Mouse (Mus musculus) hindbrain, embryonic 15.5 days (tissue): ENCODE data around the gene Fdps. TPM values are rescaled to one million over a fixed set of nuclear protein-coding genes. Genes with fewer than 3 reads are reported as not detected.
A peak's percentile ranks its signal among the peaks of the same experiment; 100 is the strongest.

ENCODE experiments used
- ATAC-seq: fragments of 200-750 bp; cut with Nextera tagmentation; 2 replicates; pipeline ENCODE4 v1.8.0; 2017; ENCODE audit warnings: low read depth, moderate number of reproducible peaks, moderate TSS enrichment; ENCODE audit not compliant: low FRiP score
- H3K27ac ChIP-seq: fragments of 300-500 bp; sonication (generic); replicated peaks from 2 replicates; pipeline ENCODE4 v1.5.1; 2015; ENCODE audit warnings: mild to moderate bottlenecking, inconsistent platforms
- H3K27me3 ChIP-seq: fragments of 300-500 bp; sonication (generic); 2 replicates; pipeline ENCODE4 v1.6.1; 2015; ENCODE audit warnings: control low read depth, inconsistent platforms
- H3K36me3 ChIP-seq: fragments of 300-500 bp; sonication (generic); 2 replicates; pipeline ENCODE4 v1.6.1; 2015; ENCODE audit warnings: control low read depth, inconsistent platforms
- H3K4me1 ChIP-seq: fragments of 300-500 bp; sonication (generic); replicated peaks from 2 replicates; pipeline ENCODE4 v1.6.1; 2015; ENCODE audit warnings: control low read depth, inconsistent platforms
- H3K4me2 ChIP-seq: fragments of 300-500 bp; sonication (generic); 2 replicates; pipeline ENCODE4 v1.6.1; 2015; ENCODE audit warnings: moderate library complexity, mild to moderate bottlenecking, inconsistent platforms
- H3K4me3 ChIP-seq: fragments of 300-500 bp; sonication (generic); 2 replicates; pipeline ENCODE4 v1.5.1; 2015; ENCODE audit warnings: mild to moderate bottlenecking, inconsistent platforms
- H3K9ac ChIP-seq: fragments of 300-500 bp; sonication (generic); 2 replicates; pipeline ENCODE4 v1.6.1; 2015; ENCODE audit warnings: inconsistent platforms
- H3K9me3 ChIP-seq: fragments of 300-500 bp; sonication (generic); 2 replicates; pipeline ENCODE4 v1.6.1; 2016; ENCODE audit warnings: control low read depth, inconsistent platforms
- WGBS: fragments of 180-500 bp; shearing (Covaris S2); methylation state at CpG from one replicate; pipeline ENCODE4 v1.1.7; 2015; 5-methylcytosine and 5-hydroxymethylcytosine counted together
- polyA plus RNA-seq: library from polyadenylated mRNA; unstranded; fragments of >200 nt; fragmentation: Nextera tagmentation; extraction: Ambion mirVana; gene quantifications from 2 replicates; pipeline ENCODE4 v1.2.1, GENCODE M21; 2015

The Fdps gene
- 465 and 483 TPM in 2 replicates for polyA plus RNA-seq

- no peaks in the 10 kb centered on the region for H3K27me3 ChIP-seq
- ATAC-seq, result peak; percentile 99
- peak within 1 kb of the TSS; percentile 59 for H3K9ac ChIP-seq
- peaks cover 12% of the 10 kb centered on the region for H3K36me3 ChIP-seq
- peak within 1 kb of the TSS; percentile 56 for H3K4me3 ChIP-seq
- WGBS, result under 1% methylated on average over 26 of the region's 26 CpGs
- no peaks in the 10 kb centered on the region for H3K9me3 ChIP-seq
- H3K27ac ChIP-seq, result peak within 1 kb of the TSS; percentile 86
- peaks cover 39% of the 10 kb centered on the region for H3K4me1 ChIP-seq
- peak within 1 kb of the TSS; percentile 91 for H3K4me2 ChIP-seq
Measured at GRCm38 (mm10) chr3:89101812-89102494, at the start of gene Fdps. TSS of gene Fdps (minus strand) at chr3:89101959.

GRCm38 (mm10) chr3:89148567-89148966, 46.8 kb upstream of the Fdps start:
- peaks cover 11% of the 10 kb centered on the region; the same call in 1 of the 2 replicates for H3K36me3 ChIP-seq
- no peak overlapping the region for H3K4me3 ChIP-seq

GRCm38 (mm10) chr3:89147979-89148311, 46.2 kb upstream of the Fdps start:
- 16% methylated on average over 15 of the region's 15 CpGs for WGBS
- Histone ChIP-seq H3K9me3 (no peaks in the 10 kb centered on the region), H3K27me3 (0 out of 2 replicates have a peak, but pooled peaks cover 3% of the 10 kb centered on the region), H3K27ac (no peak overlapping the region), H3K4me2 (no peak overlapping the region), H3K9ac (no peak overlapping the region), H3K4me3 (no peak overlapping the region), H3K36me3 (peaks cover 11% of the 10 kb centered on the region; the same call in 1 of the 2 replicates), H3K4me1 (no peaks in the 10 kb centered on the region)
- ATAC-seq, result no peak

More at GRCm38 (mm10) chr3:89148567-89148966, 46.8 kb upstream of the Fdps start:
- 0 out of 2 replicates have a peak, but pooled peaks cover 3% of the 10 kb centered on the region for H3K27me3 ChIP-seq
- no peak for ATAC-seq
- no peaks in the 10 kb centered on the region for H3K4me1 ChIP-seq
- no peak overlapping the region for H3K4me2 ChIP-seq
- H3K27ac ChIP-seq, result no peak overlapping the region
- no peak overlapping the region for H3K9ac ChIP-seq
- no peaks in the 10 kb centered on the region for H3K9me3 ChIP-seq
- 71% methylated on average over 14 of the region's 14 CpGs for WGBS

DNA sequence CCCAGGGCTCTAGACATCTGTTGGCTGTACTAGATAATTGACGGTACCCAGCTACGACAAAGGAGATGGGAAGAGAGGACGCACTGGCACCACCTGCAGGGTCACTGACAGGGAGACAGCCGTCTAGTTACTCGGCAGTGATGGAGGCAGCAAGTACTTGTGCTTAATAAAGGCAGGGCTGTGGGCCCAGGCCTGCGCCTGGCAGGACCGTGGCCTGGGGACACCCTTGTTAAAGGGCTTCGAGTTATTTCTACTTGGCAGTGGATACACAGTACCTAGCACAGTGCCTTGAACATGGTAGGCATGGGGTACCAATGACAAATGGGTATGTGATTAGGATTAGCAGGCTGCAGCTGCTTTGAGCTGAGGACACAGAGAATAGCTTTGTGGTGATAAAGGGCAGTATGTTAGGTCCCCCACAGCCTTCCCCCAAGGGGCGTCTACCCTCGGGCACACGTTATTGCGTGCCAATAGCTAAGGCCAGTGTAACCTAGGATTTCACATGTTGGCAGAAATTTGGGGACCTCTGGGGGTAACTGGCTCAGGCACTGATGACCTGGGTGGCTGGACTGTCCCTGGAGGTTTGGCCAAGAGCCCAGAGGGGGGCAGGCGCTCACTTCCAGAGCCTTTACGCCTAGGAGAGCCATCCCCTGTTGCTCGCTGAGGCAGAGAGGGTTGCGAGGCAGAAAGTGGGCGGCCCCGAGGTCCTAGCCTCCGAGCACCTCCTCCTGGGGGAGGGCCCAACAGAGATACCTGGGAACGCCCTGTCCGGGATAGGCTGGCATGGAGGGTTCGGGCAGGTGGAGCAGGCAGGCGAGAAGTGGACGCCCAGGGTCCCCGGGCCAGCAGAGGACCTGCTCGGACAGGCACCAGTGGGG, 45.6 kb upstream of the Fdps start:
- no peaks in the 10 kb centered on the region for H3K4me1 ChIP-seq
- 0 out of 2 replicates have a peak, but pooled peaks cover 3% of the 10 kb centered on the region for H3K27me3 ChIP-seq
- WGBS, result 25% methylated on average over 26 of the region's 26 CpGs
- H3K36me3 ChIP-seq, result peaks cover 11% of the 10 kb centered on the region; the same call in 1 of the 2 replicates
- no peak overlapping the region for H3K4me3 ChIP-seq
- 0 out of 2 replicates have a peak, but pooled peaks have one; percentile 13 for ATAC-seq
- H3K4me2 ChIP-seq, result no peak overlapping the region
- no peaks in the 10 kb centered on the region for H3K9me3 ChIP-seq
- no peak overlapping the region for H3K27ac ChIP-seq
- no peak overlapping the region for H3K9ac ChIP-seq

- Histone ChIP-seq H3K9ac (no peak overlapping the region), H3K27ac (no peak overlapping the region), H3K4me3 (no peak overlapping the region), H3K9me3 (no peaks in the 10 kb centered on the region), H3K4me2 (no peak overlapping the region), H3K36me3 (peaks cover 7% of the 10 kb centered on the region; the same call in 1 of the 2 replicates), H3K4me1 (no peaks in the 10 kb centered on the region), H3K27me3 (0 out of 2 replicates have a peak, but pooled peaks cover 3% of the 10 kb centered on the region)
- ATAC-seq, result no peak
- 59% methylated on average over 8 of the region's 8 CpGs for WGBS
Measured at GRCm38 (mm10) chr3:89145566-89145965, 43.8 kb upstream of the Fdps start.

DNA sequence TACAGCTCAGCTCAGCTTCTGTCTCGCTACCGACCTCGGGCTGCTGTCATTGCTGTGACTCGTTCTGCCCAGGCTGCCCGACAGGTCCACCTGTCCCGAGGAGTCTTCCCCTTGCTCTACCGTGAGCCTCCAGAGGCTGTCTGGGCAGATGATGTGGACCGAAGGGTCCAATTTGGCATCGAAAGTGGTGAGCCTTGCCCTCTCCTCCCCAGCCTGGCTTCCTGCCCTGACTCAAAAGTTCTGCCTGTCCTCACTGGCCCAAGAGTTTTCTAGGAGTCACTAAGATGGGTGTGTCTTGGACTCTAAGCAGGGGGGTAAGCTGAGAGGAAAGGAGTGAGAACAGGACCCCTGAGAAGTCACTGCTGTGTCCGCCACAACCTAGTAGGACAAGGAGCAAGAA, 43.1 kb upstream of the Fdps start:
- H3K36me3 ChIP-seq, result peaks cover 4% of the 10 kb centered on the region; the same call in 1 of the 2 replicates
- 0 out of 2 replicates have a peak, but pooled peaks cover 2% of the 10 kb centered on the region for H3K27me3 ChIP-seq
- ATAC-seq, result no peak
- H3K9ac ChIP-seq, result no peak overlapping the region
- H3K9me3 ChIP-seq, result no peaks in the 10 kb centered on the region
- H3K4me1 ChIP-seq, result no peaks in the 10 kb centered on the region
- 87% methylated on average over 10 of the region's 10 CpGs for WGBS
- H3K27ac ChIP-seq, result no peak overlapping the region
- no peak overlapping the region for H3K4me2 ChIP-seq
- H3K4me3 ChIP-seq, result no peak overlapping the region

- 33% methylated on average over 9 of the region's 9 CpGs for WGBS
- H3K27me3 ChIP-seq, result no peaks in the 10 kb centered on the region
- no peaks in the 10 kb centered on the region for H3K9me3 ChIP-seq
- peaks cover 5% of the 10 kb centered on the region for H3K4me1 ChIP-seq
- ATAC-seq, result no peak
- no peak overlapping the region for H3K4me2 ChIP-seq
- no peaks in the 10 kb centered on the region for H3K36me3 ChIP-seq
- no peak overlapping the region for H3K4me3 ChIP-seq
- no peak overlapping the region for H3K27ac ChIP-seq
- no peak overlapping the region for H3K9ac ChIP-seq
Measured at GRCm38 (mm10) chr3:89136365-89136764, 34.6 kb upstream of the Fdps start.

- Histone ChIP-seq H3K9ac (no peak within 1 kb of the TSS), H3K27me3 (no peaks in the 10 kb centered on the region), H3K9me3 (no peaks in the 10 kb centered on the region), H3K27ac (no peak within 1 kb of the TSS), H3K36me3 (no peaks in the 10 kb centered on the region), H3K4me2 (no peak within 1 kb of the TSS), H3K4me1 (peaks cover 5% of the 10 kb centered on the region), H3K4me3 (no peak within 1 kb of the TSS)
- ATAC-seq, result no peak
- WGBS, result 60% methylated on average over 3 of the region's 3 CpGs
Measured at GRCm38 (mm10) chr3:89135958-89136357, 34.2 kb upstream of the Fdps start, which contains the start of gene Pklr. TSS of gene Pklr (plus strand) at chr3:89136142.

GRCm38 (mm10) chr3:89133752-89134151, 32.0 kb upstream of the Fdps start:
- H3K4me3 ChIP-seq, result no peak overlapping the region

DNA sequence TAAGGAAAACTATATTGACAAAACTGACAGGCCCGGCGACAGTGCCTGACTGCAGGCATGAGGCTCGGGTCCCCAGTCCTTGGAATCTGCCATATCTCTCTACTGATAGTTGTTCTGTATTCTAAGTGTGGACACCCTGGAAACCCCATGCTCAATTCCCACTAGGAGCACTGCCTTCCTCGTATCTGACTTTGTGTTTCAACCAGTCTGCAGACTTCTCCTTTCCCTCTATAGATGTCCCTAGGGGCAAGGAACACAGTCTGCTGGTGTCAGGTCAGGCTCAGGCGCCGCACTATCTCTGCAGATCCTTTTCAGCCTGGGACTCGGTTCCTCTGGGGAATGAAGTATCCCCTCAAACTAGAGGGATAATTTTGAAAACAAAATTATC, 31.3 kb upstream of the Fdps start:
- H3K27me3 ChIP-seq, result no peaks in the 10 kb centered on the region
- no peak overlapping the region for H3K9ac ChIP-seq
- no peak overlapping the region for H3K27ac ChIP-seq
- H3K36me3 ChIP-seq, result no peaks in the 10 kb centered on the region
- no peak for ATAC-seq
- H3K4me3 ChIP-seq, result no peak overlapping the region
- no peaks in the 10 kb centered on the region for H3K9me3 ChIP-seq
- H3K4me2 ChIP-seq, result no peak overlapping the region
- WGBS, result 79% methylated on average over 7 of the region's 7 CpGs
- H3K4me1 ChIP-seq, result peaks cover 5% of the 10 kb centered on the region

More at GRCm38 (mm10) chr3:89133752-89134151, 32.0 kb upstream of the Fdps start:
- 95% methylated on average over 1 of the region's 1 CpGs for WGBS
- Histone ChIP-seq H3K4me2 (no peak overlapping the region), H3K27ac (no peak overlapping the region), H3K4me1 (peaks cover 5% of the 10 kb centered on the region), H3K27me3 (no peaks in the 10 kb centered on the region), H3K9me3 (no peaks in the 10 kb centered on the region), H3K9ac (no peak overlapping the region), H3K36me3 (no peaks in the 10 kb centered on the region)
- no peak for ATAC-seq

- 17% methylated on average over 30 of the region's 30 CpGs for WGBS
Measured at GRCm38 (mm10) chr3:89132285-89133062, 30.7 kb upstream of the Fdps start.

More at GRCm38 (mm10) chr3:89132285-89133062, 30.7 kb upstream of the Fdps start:
- Histone ChIP-seq H3K27me3 (no peaks in the 10 kb centered on the region), H3K27ac (no peak overlapping the region), H3K9me3 (no peaks in the 10 kb centered on the region), H3K4me2 (peak overlapping the region; percentile 71), H3K36me3 (no peaks in the 10 kb centered on the region), H3K4me3 (peak overlapping the region; percentile 39), H3K4me1 (peaks cover 5% of the 10 kb centered on the region), H3K9ac (peak overlapping the region; percentile 48)
- ATAC-seq, result peak; percentile 61
